Mouse (Mus musculus) brain, embryonic 14.5 days (tissue): Measurements from ENCODE around the gene Ubr1.

ENCODE experiments used
- CTCF ChIP-seq: fragments of 200-500 bp; IDR thresholded peaks from 2 replicates; pipeline ENCODE4 v1.5.1; 2012; ENCODE audit warnings: inconsistent platforms, mild to moderate bottlenecking, moderate library complexity, borderline replicate concordance; ENCODE audit not compliant: insufficient read depth, insufficient read length; ENCODE audit errors: extremely low read depth
- POLR2A ChIP-seq: fragments of 200-500 bp; IDR thresholded peaks from 2 replicates; pipeline ENCODE4 v1.6.1; 2012; ENCODE audit warnings: mild to moderate bottlenecking, inconsistent platforms, borderline replicate concordance; ENCODE audit not compliant: poor library complexity, insufficient read depth, insufficient read length, severe bottlenecking; ENCODE audit errors: extremely low read depth

- TF ChIP-seq CTCF = peak; percentile 70
- no peak for TF ChIP-seq POLR2A
These were observed 104.0 kb downstream of the Ubr1 start for GRCm38 (mm10) chr2:120866561-120866960.
